24 mouse cellular contexts compared by ENCODE assay signal in genomic region chr6:92924536-92924935, GRCm38 (mm10). TPM values are rescaled to one million over a fixed set of nuclear protein-coding genes. Genes with fewer than 3 reads are reported as not detected.
DNase-seq lines count a peak whose midpoint lies in the region; ATAC-seq and TF ChIP-seq lines count a peak whose summit lies in the region.
"Had no signal": no experiment of that assay in that cellular context is flagged by ENCODE, and none has a peak within 500 bp of the region (broad histone marks: within the 10 kb centered on the region; RNA-seq: fewer than 3 reads in every experiment).

No protein-coding gene starts in this region.

- 0 out of 2 replicates have a peak, but pooled peaks cover 8% of the 10 kb centered on the region for H3K4me1 ChIP-seq in embryonic facial prominence, embryonic 14.5 days (ENCODE audit: control insufficient read depth, insufficient read depth, low read length)
- peaks cover 15% of the 10 kb centered on the region for H3K4me1 ChIP-seq in embryonic facial prominence, embryonic 10.5 days
- H3K4me1 ChIP-seq in heart, embryonic 13.5 days: peaks cover 50% of the 10 kb centered on the region
- H3K4me1 ChIP-seq in kidney, postnatal 0 days (replicated peaks; ENCODE audit: insufficient read depth, low read length): peaks cover 19% of the 10 kb centered on the region
- H3K4me1 ChIP-seq: midbrain, embryonic 10.5 days had no signal

- peak; percentile 70 for DNase-seq in embryonic facial prominence, embryonic 14.5 days (ENCODE audit: low spot score)
- DNase-seq in embryonic facial prominence, embryonic 10.5 days (ENCODE audit: low spot score): no peak
- no peak for DNase-seq in heart, postnatal 4 days
- no peak for DNase-seq in kidney, postnatal 0 days (ENCODE audit: low spot score)
- no peak for DNase-seq in kidney, adult 18-20 months
- peak; percentile 23 for DNase-seq in brain, embryonic 14.5 days (ENCODE audit: low read depth)
- DNase-seq: adrenal gland, postnatal 10 days; cerebellum, adult 18-20 months; cerebellum, postnatal 36 days; kidney, adult 11 months; layer of hippocampus, adult 9-11 months; left cerebral cortex, postnatal 4 days; lung, adult 18-20 months; right cerebral cortex, postnatal 4 days had no signal

- no peak overlapping the region for H3K4me2 ChIP-seq in embryonic facial prominence, embryonic 14.5 days (ENCODE audit: low read depth, low read length)
- H3K4me2 ChIP-seq in heart, embryonic 13.5 days: peak overlapping the region; percentile 46
- H3K4me2 ChIP-seq in kidney, postnatal 0 days (ENCODE audit: low read length): no peak overlapping the region
- H3K4me2 ChIP-seq: liver, embryonic 11.5 days had no signal

- no peaks in the 10 kb centered on the region for H3K9me3 ChIP-seq in embryonic facial prominence, embryonic 14.5 days (ENCODE audit: control insufficient read depth, low read length)
- H3K9me3 ChIP-seq in embryonic facial prominence, embryonic 10.5 days: no peaks in the 10 kb centered on the region
- no peaks in the 10 kb centered on the region for H3K9me3 ChIP-seq in heart, embryonic 13.5 days
- no peaks in the 10 kb centered on the region for H3K9me3 ChIP-seq in kidney, postnatal 0 days (replicated peaks; ENCODE audit: low read length)
- H3K9me3 ChIP-seq: midbrain, embryonic 10.5 days had no signal

- no peak for TF ChIP-seq CTCF in kidney, postnatal 0 days (IDR thresholded peaks at IDR 0.05; ENCODE audit: low read depth)
- TF ChIP-seq CTCF in brain, embryonic 14.5 days (IDR thresholded peaks at IDR 0.05; ENCODE audit: borderline replicate concordance, extremely low read depth, insufficient read depth, insufficient read length): no peak

- 0 out of 2 replicates have a peak, but pooled peaks have one; percentile 44 for ATAC-seq in embryonic facial prominence, embryonic 14.5 days (ENCODE audit: low read depth)
- no peak for ATAC-seq in heart, embryonic 13.5 days (ENCODE audit: extremely low read depth, insufficient number of reproducible peaks, low FRiP score, low TSS enrichment)
- ATAC-seq in kidney, postnatal 0 days (replicated peaks; ENCODE audit: low FRiP score, low read depth): no peak
- ATAC-seq in activated CD4-positive, CD25-positive, alpha-beta regulatory T cell, adult 4 months: no peak
- ATAC-seq: forebrain, embryonic 14.5 days had no signal

- TF ChIP-seq POLR2A in brain, embryonic 14.5 days (IDR thresholded peaks at IDR 0.05; ENCODE audit: borderline replicate concordance, extremely low read depth, insufficient read depth, insufficient read length, poor library complexity, severe bottlenecking): no peak

- no peaks in the 10 kb centered on the region for H3K27me3 ChIP-seq in embryonic facial prominence, embryonic 14.5 days (replicated peaks; ENCODE audit: control insufficient read depth, insufficient read depth, low read length)
- no peaks in the 10 kb centered on the region for H3K27me3 ChIP-seq in embryonic facial prominence, embryonic 10.5 days (replicated peaks; ENCODE audit: low read depth, poor library complexity, severe bottlenecking)
- no peaks in the 10 kb centered on the region for H3K27me3 ChIP-seq in heart, embryonic 13.5 days (replicated peaks)
- H3K27me3 ChIP-seq in kidney, postnatal 0 days (ENCODE audit: insufficient read depth, low read length): no peaks in the 10 kb centered on the region

- H3K4me3 ChIP-seq in embryonic facial prominence, embryonic 14.5 days (ENCODE audit: low read depth, low read length): no peak overlapping the region
- no peak overlapping the region for H3K4me3 ChIP-seq in embryonic facial prominence, embryonic 10.5 days
- no peak overlapping the region for H3K4me3 ChIP-seq in heart, embryonic 13.5 days
- H3K4me3 ChIP-seq in kidney, postnatal 0 days (replicated peaks; ENCODE audit: low read depth, low read length): no peak overlapping the region
- H3K4me3 ChIP-seq: left cerebral cortex, adult 2 months; midbrain, embryonic 10.5 days had no signal

- H3K36me3 ChIP-seq in embryonic facial prominence, embryonic 14.5 days (ENCODE audit: control insufficient read depth, insufficient read depth, low read length): 0 out of 2 replicates have a peak, but pooled peaks cover 13% of the 10 kb centered on the region
- H3K36me3 ChIP-seq in embryonic facial prominence, embryonic 10.5 days (replicated peaks): no peaks in the 10 kb centered on the region
- peaks cover 12% of the 10 kb centered on the region; the same call in 1 of the 2 replicates for H3K36me3 ChIP-seq in heart, embryonic 13.5 days
- H3K36me3 ChIP-seq in kidney, postnatal 0 days (ENCODE audit: insufficient read depth, low read length): 0 out of 2 replicates have a peak, but pooled peaks cover 5% of the 10 kb centered on the region
- H3K36me3 ChIP-seq: midbrain, embryonic 10.5 days had no signal

- no peak overlapping the region for H3K27ac ChIP-seq in embryonic facial prominence, embryonic 14.5 days (replicated peaks; ENCODE audit: low read depth, low read length)
- no peak overlapping the region for H3K27ac ChIP-seq in embryonic facial prominence, embryonic 10.5 days (replicated peaks)
- peak overlapping the region; percentile 56; the same call in 1 of the 2 replicates for H3K27ac ChIP-seq in heart, embryonic 13.5 days (replicated peaks)
- peak overlapping the region; percentile 54; the same call in 1 of the 2 replicates for H3K27ac ChIP-seq in kidney, postnatal 0 days
- H3K27ac ChIP-seq: left cerebral cortex, adult 2 months; macrophage; midbrain, embryonic 10.5 days had no signal

- WGBS in embryonic facial prominence, embryonic 14.5 days: 35% methylated on average over 8 of the region's 8 CpGs
- WGBS in embryonic facial prominence, embryonic 10.5 days: 64% methylated on average over 8 of the region's 8 CpGs
- WGBS in heart, embryonic 13.5 days: 34% methylated on average over 8 of the region's 8 CpGs
- 52% methylated on average over 8 of the region's 8 CpGs for WGBS in kidney, postnatal 0 days

- H3K9ac ChIP-seq in embryonic facial prominence, embryonic 14.5 days (ENCODE audit: low read depth, low read length): no peak overlapping the region
- no peak overlapping the region for H3K9ac ChIP-seq in heart, embryonic 13.5 days
- H3K9ac ChIP-seq in kidney, postnatal 0 days (ENCODE audit: low read depth, low read length): no peak overlapping the region

RNA-seq across cellular contexts. Expression of gene Adamts9, which starts 18.8 kb away (rescaled TPM):
- polyA plus RNA-seq in embryonic facial prominence, embryonic 14.5 days (2014; fragmentation: Nextera tagmentation; extraction: Ambion mirVana): 6.9 and 8.2 TPM in 2 replicates
- polyA plus RNA-seq in embryonic facial prominence, embryonic 10.5 days (2016; fragmentation: Nextera tagmentation; extraction: Ambion mirVana): 3.8 and 4.2 TPM in 2 replicates
- polyA plus RNA-seq in heart, embryonic 13.5 days (2015; fragmentation: Nextera tagmentation; extraction: Ambion mirVana): 5.1 and 5.3 TPM in 2 replicates
- total RNA-seq in heart, postnatal 4 days (2021): 10 to 100 TPM; 48.8 to 49.6 TPM
- polyA plus RNA-seq in kidney, postnatal 0 days (2015; fragmentation: Nextera tagmentation; extraction: Ambion mirVana): 7.6 and 7.9 TPM in 2 replicates
- 2.0 and 4.2 TPM in 2 replicates for polyA plus RNA-seq in brain, embryonic 14.5 days (2012; rRNA removed)
- under 1 TPM in 1 of 2 experiments, not detected in 1; 0.24 TPM for polyA plus RNA-seq in activated CD4-positive, CD25-positive, alpha-beta regulatory T cell, adult 4 months (2017; shearing (Covaris generic))
- polyA plus RNA-seq: macrophage had no signal

RNA-seq across cellular contexts. Expression of gene Gm15737, which starts 55.4 kb away (rescaled TPM):
- polyA plus RNA-seq in embryonic facial prominence, embryonic 14.5 days (2014; fragmentation: Nextera tagmentation; extraction: Ambion mirVana): 0.10 and 0.12 TPM in 2 replicates
- not detected in 2 replicates for polyA plus RNA-seq in embryonic facial prominence, embryonic 10.5 days (2016; fragmentation: Nextera tagmentation; extraction: Ambion mirVana)
- polyA plus RNA-seq in heart, embryonic 13.5 days (2015; fragmentation: Nextera tagmentation; extraction: Ambion mirVana): 0.22 and 0.24 TPM in 2 replicates
- total RNA-seq in heart, postnatal 4 days (2021): under 1 TPM; 0.09 to 0.14 TPM
- polyA plus RNA-seq in kidney, postnatal 0 days (2015; fragmentation: Nextera tagmentation; extraction: Ambion mirVana): 0.03 TPM in 1 of 2 replicates, not detected in the other
- polyA plus RNA-seq in brain, embryonic 14.5 days (2012; rRNA removed): not detected in 2 replicates
- polyA plus RNA-seq in activated CD4-positive, CD25-positive, alpha-beta regulatory T cell, adult 4 months (2017; shearing (Covaris generic)): not detected
- total RNA-seq: adrenal gland, postnatal 10 days; hematopoietic stem cell, adult 5-6 weeks; left cerebral cortex, adult 2 months; left cerebral cortex, postnatal 4 days; monocyte, adult 5-6 weeks had no signal
- polyA plus RNA-seq: forebrain, embryonic 14.5 days; liver, embryonic 11.5 days; macrophage; midbrain, embryonic 10.5 days; neural tube, embryonic 11.5 days had no signal

Comparison
In these comparisons a context has a peak if more than half of its experiments do, and no peak if none do; other contexts are left out.
1. DNase-seq: peak in embryonic facial prominence, embryonic 14.5 days (single experiment) and brain, embryonic 14.5 days (single experiment); none in embryonic facial prominence, embryonic 10.5 days (single experiment), heart, postnatal 4 days (single experiment), kidney, postnatal 0 days (single experiment) and kidney, adult 18-20 months (single experiment).
2. H3K27ac ChIP-seq: peak in heart, embryonic 13.5 days (single experiment) and kidney, postnatal 0 days (single experiment); none in embryonic facial prominence, embryonic 14.5 days (single experiment) and embryonic facial prominence, embryonic 10.5 days (single experiment).